Mouse (Mus musculus) hindbrain, postnatal 0 days (tissue): ENCODE data around the gene Szrd1. TPM values are rescaled to one million over a fixed set of nuclear protein-coding genes. Genes with fewer than 3 reads are reported as not detected.
A peak's percentile ranks its signal among the peaks of the same experiment; 100 is the strongest.

Source experiments
- ATAC-seq: fragments of 200-750 bp; cut with Nextera tagmentation; 2 replicates; pipeline ENCODE4 v1.8.0; 2017; ENCODE audit warnings: mild to moderate bottlenecking, moderate TSS enrichment, moderate library complexity
- DNase-seq: peaks from one replicate; pipeline ENCODE4 v3.0.0-alpha.2; 2015; ENCODE audit warnings: low spot score
- H3K27ac ChIP-seq: fragments of 300-500 bp; sonication (generic); 2 replicates; pipeline ENCODE4 v1.5.1; 2014; ENCODE audit warnings: mild to moderate bottlenecking
- H3K27me3 ChIP-seq: fragments of 300-500 bp; sonication (generic); 2 replicates; pipeline ENCODE4 v1.6.1; 2014; ENCODE audit warnings: low read length, mixed read lengths; ENCODE audit not compliant: insufficient read depth
- H3K36me3 ChIP-seq: fragments of 300-500 bp; sonication (generic); 2 replicates; pipeline ENCODE4 v1.6.1; 2014; ENCODE audit warnings: low read length, mixed read lengths; ENCODE audit not compliant: insufficient read depth
- H3K4me1 ChIP-seq: fragments of 300-500 bp; sonication (generic); 2 replicates; pipeline ENCODE4 v1.6.1; 2014; ENCODE audit warnings: antibody characterized with exemption, low read length, mixed read lengths; ENCODE audit not compliant: insufficient read depth
- H3K4me2 ChIP-seq: fragments of 300-500 bp; sonication (generic); 2 replicates; pipeline ENCODE4 v1.6.1; 2014; ENCODE audit warnings: low read depth, mild to moderate bottlenecking, low read length, moderate library complexity, mixed read lengths
- H3K4me3 ChIP-seq: fragments of 300-500 bp; sonication (generic); 2 replicates; pipeline ENCODE4 v1.5.1; 2014; ENCODE audit warnings: low read length
- H3K9ac ChIP-seq: fragments of 300-500 bp; sonication (generic); replicated peaks from 2 replicates; pipeline ENCODE4 v1.6.1; 2014; ENCODE audit warnings: mild to moderate bottlenecking, low read length, moderate library complexity, mixed read lengths
- H3K9me3 ChIP-seq: fragments of 300-500 bp; sonication (generic); 2 replicates; pipeline ENCODE4 v1.6.1; 2016; ENCODE audit warnings: low read length, mixed read lengths
- CTCF ChIP-seq: IDR thresholded peaks from 2 replicates; pipeline ENCODE4 v1.5.1; 2016; ENCODE audit warnings: antibody characterized with exemption, control low read depth, low read depth
- WGBS: fragments of 180-500 bp; shearing (Covaris S2); extraction: QIAGEN DNeasy Blood & Tissue Kit; methylation state at CpG from one replicate; pipeline ENCODE4 v1.1.7; 2014; 5-methylcytosine and 5-hydroxymethylcytosine counted together
- polyA plus RNA-seq: library from polyadenylated mRNA; unstranded; fragments of >200 nt; fragmentation: Nextera tagmentation; extraction: Ambion mirVana; gene quantifications from 2 replicates; pipeline ENCODE4 v1.2.1, GENCODE M21; 2015
- total RNA-seq: library from RNA; depleted of rRNA; stranded (reverse); fragments of >200 nt; gene quantifications from 2 replicates; pipeline ENCODE4 v1.2.3, GENCODE M21; 2014

The Szrd1 gene
- total and polyA plus RNA-seq, 2 experiments from 2014 or later, result 16.5 to 68.8 TPM

GRCm38 (mm10) chr4:141106526-141107183 lies 32.9 kb downstream of the Szrd1 start:
- Histone ChIP-seq H3K36me3 (no peaks in the 10 kb centered on the region), H3K4me2 (no peak overlapping the region), H3K9ac (no peak overlapping the region), H3K4me3 (no peak overlapping the region), H3K27me3 (no peaks in the 10 kb centered on the region), H3K9me3 (no peaks in the 10 kb centered on the region), H3K4me1 (no peaks in the 10 kb centered on the region), H3K27ac (no peak overlapping the region)
- no peak for TF ChIP-seq CTCF
- 68% methylated on average over 16 of the region's 16 CpGs for WGBS
- ATAC-seq (no peak), DNase-seq (no peak)

GRCm38 (mm10) chr4:141101855-141102254 lies 37.7 kb downstream of the Szrd1 start:
- DNase-seq (peak; percentile 39), ATAC-seq (no peak)
- no peaks in the 10 kb centered on the region for H3K4me1 ChIP-seq
- H3K4me2 ChIP-seq, result no peak overlapping the region
- no peak overlapping the region for H3K27ac ChIP-seq
- WGBS, result 69% methylated on average over 6 of the region's 6 CpGs
- TF ChIP-seq CTCF, result peak; percentile 66
- no peak overlapping the region for H3K4me3 ChIP-seq
- no peak overlapping the region for H3K9ac ChIP-seq
- H3K27me3 ChIP-seq, result no peaks in the 10 kb centered on the region
- no peaks in the 10 kb centered on the region for H3K9me3 ChIP-seq
- H3K36me3 ChIP-seq, result no peaks in the 10 kb centered on the region

GRCm38 (mm10) chr4:141101291-141101690 lies 38.3 kb downstream of the Szrd1 start:
- H3K4me3 ChIP-seq, result no peak overlapping the region
- no peak for TF ChIP-seq CTCF
- H3K9me3 ChIP-seq, result no peaks in the 10 kb centered on the region
- no peaks in the 10 kb centered on the region for H3K36me3 ChIP-seq
- H3K9ac ChIP-seq, result no peak overlapping the region
- no peak for DNase-seq
- H3K4me1 ChIP-seq, result no peaks in the 10 kb centered on the region
- WGBS, result 93% methylated on average over 9 of the region's 9 CpGs
- no peak overlapping the region for H3K27ac ChIP-seq
- no peaks in the 10 kb centered on the region for H3K27me3 ChIP-seq
- H3K4me2 ChIP-seq, result no peak overlapping the region
- ATAC-seq, result no peak

GRCm38 (mm10) chr4:141099956-141100355 lies 39.6 kb downstream of the Szrd1 start:
- ATAC-seq, result no peak
- Histone ChIP-seq H3K4me2 (no peak overlapping the region), H3K9ac (no peak overlapping the region), H3K27ac (no peak overlapping the region), H3K4me3 (no peak overlapping the region), H3K9me3 (no peaks in the 10 kb centered on the region), H3K27me3 (no peaks in the 10 kb centered on the region), H3K36me3 (no peaks in the 10 kb centered on the region), H3K4me1 (no peaks in the 10 kb centered on the region)
- TF ChIP-seq CTCF, result no peak
- DNase-seq, result no peak
- 84% methylated on average over 5 of the region's 5 CpGs for WGBS

- Histone ChIP-seq H3K27ac (no peak overlapping the region), H3K9ac (no peak overlapping the region), H3K4me3 (no peak overlapping the region), H3K36me3 (no peaks in the 10 kb centered on the region), H3K4me2 (no peak overlapping the region), H3K27me3 (no peaks in the 10 kb centered on the region), H3K9me3 (no peaks in the 10 kb centered on the region), H3K4me1 (no peaks in the 10 kb centered on the region)
- WGBS, result 77% methylated on average over 4 of the region's 4 CpGs
- TF ChIP-seq CTCF, result no peak
- ATAC-seq (no peak), DNase-seq (no peak)
Observed at GRCm38 (mm10) chr4:141098935-141099334, 40.6 kb downstream of the Szrd1 start.

- no peak for TF ChIP-seq CTCF
- Histone ChIP-seq H3K9ac (no peak overlapping the region), H3K4me2 (no peak overlapping the region), H3K4me3 (no peak overlapping the region), H3K4me1 (no peaks in the 10 kb centered on the region), H3K36me3 (no peaks in the 10 kb centered on the region), H3K27ac (no peak overlapping the region), H3K27me3 (no peaks in the 10 kb centered on the region), H3K9me3 (no peaks in the 10 kb centered on the region)
- 10% methylated on average over 9 of the region's 9 CpGs for WGBS
- no peak for DNase-seq
- no peak for ATAC-seq
Observed at GRCm38 (mm10) chr4:141096710-141097109, 42.9 kb downstream of the Szrd1 start.

- H3K4me3 ChIP-seq, result no peak overlapping the region
- ATAC-seq (no peak), DNase-seq (no peak)
- H3K36me3 ChIP-seq, result no peaks in the 10 kb centered on the region
- no peaks in the 10 kb centered on the region for H3K9me3 ChIP-seq
- H3K27me3 ChIP-seq, result no peaks in the 10 kb centered on the region
- no peak overlapping the region for H3K9ac ChIP-seq
- no peaks in the 10 kb centered on the region for H3K4me1 ChIP-seq
- H3K27ac ChIP-seq, result no peak overlapping the region
- TF ChIP-seq CTCF, result no peak
- no peak overlapping the region for H3K4me2 ChIP-seq
- 62% methylated on average over 10 of the region's 10 CpGs for WGBS
Observed at GRCm38 (mm10) chr4:141095016-141095415, 44.6 kb downstream of the Szrd1 start.
